Mouse (Mus musculus): Measurements from ENCODE around the gene Nacc2.
A peak's percentile ranks its signal among the peaks of the same experiment; 100 is the strongest.

Nacc2 gene

GRCm38 (mm10) chr2:26123079-26123648, at the start of gene Nacc2:
Gene Nacc2 (minus strand): TSS chr2:26123220.
- no peak for DNase-seq (ENCODE audit: low spot score in 2 of 2)

- no peak for DNase-seq (ENCODE audit: low spot score in 2 of 2)
These were observed 49.1 kb upstream of the Nacc2 start for GRCm38 (mm10) chr2:26172166-26172565.

DNA sequence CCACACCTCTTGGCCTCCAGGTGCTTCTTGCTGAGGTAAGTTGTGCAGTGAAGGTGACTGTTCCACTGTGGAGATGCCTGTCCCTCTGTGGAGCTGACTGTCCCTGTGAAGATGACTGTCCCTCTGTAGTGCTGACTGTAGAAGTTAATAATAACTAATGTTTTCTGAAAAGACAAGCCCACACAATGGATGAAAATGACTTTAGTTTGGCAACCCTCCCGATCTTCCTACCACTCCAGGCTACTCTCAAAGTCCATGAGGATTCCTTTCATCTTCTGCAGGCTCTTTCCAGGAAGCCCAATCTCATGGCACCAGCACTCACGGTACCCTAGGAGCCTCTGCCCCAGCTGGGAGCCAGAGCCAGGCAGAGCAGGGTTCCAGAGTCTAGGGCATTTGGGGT, 47.4 kb upstream of the Nacc2 start:
- DNase-seq (ENCODE audit: low spot score in 2 of 2): no peak

GRCm38 (mm10) chr2:26168843-26169579, 46.0 kb upstream of the Nacc2 start:
- no peak for DNase-seq (ENCODE audit: low spot score in 2 of 2)

- DNase-seq (ENCODE audit: low spot score in 2 of 2): no peak
These were observed 43.9 kb upstream of the Nacc2 start for GRCm38 (mm10) chr2:26166890-26167289.

GRCm38 (mm10) chr2:26158064-26158463, 35.0 kb upstream of the Nacc2 start:
- no peak for DNase-seq (ENCODE audit: low spot score in 2 of 2)

DNA sequence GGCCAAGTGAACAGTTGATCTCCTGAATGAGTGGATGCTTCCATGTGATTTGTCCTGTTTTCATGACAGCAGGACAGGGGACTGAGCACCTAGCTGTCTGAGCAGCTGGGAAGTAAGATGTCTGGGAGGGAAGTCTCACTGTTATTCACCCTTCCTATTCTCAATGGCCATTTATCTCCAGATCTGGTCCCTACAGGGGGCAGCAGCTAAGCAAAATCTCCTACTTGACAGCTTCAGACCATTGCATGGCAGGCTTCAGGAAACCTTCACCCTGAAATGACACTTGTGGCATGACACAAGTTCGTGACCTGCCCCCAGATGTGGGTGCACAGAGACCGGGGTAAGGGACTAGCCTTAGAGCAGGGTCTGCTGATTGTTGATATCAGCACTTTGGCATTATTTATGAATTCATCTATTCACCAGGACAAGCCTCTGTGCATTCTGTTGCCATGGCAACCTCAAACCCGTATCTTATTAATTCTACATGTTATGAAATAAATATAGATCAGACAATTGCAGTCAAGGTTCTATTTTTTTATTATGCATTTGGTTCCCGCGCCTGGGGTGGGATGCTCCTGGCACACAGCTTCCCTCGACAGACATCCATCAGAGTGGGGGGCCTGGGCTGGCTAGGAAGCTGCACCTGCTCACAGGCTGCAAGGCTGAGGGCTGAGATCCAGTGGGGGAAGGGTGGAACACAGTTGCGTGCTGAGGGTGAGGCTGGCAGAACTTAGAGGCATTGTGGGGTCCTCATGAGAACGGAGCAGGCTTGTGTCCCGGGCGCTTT, 33.4 kb upstream of the Nacc2 start:
- no peak for DNase-seq (ENCODE audit: low spot score in 2 of 2)

GRCm38 (mm10) chr2:26155737-26156136, 32.7 kb upstream of the Nacc2 start:
- DNase-seq (ENCODE audit: low spot score in 2 of 2): no peak

- no peak for DNase-seq (ENCODE audit: low spot score in 2 of 2)
These were observed 31.6 kb upstream of the Nacc2 start for GRCm38 (mm10) chr2:26154586-26154985.

DNA sequence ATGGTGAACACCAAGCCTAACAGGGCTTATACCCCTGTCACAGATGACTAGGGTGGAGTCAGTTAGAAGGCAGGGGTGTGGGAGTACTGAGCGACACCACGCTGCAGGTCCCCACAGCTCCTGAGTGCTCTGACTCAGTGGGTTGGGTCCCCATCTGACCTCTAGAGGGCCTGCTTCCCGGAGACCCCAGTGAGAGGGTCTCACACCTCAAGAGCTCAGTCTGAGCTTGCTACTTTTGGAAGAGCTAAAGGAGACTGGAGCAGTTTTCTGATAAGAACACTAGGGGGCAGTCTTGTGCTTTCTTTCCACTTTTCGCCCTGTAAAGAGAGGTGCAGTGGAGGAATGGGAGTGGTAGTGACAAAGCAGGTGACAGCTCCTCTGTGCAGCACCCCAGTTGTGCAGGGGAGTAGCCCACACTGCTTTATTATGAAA, 30.9 kb upstream of the Nacc2 start:
- no peak for DNase-seq (ENCODE audit: low spot score in 2 of 2)

DNA sequence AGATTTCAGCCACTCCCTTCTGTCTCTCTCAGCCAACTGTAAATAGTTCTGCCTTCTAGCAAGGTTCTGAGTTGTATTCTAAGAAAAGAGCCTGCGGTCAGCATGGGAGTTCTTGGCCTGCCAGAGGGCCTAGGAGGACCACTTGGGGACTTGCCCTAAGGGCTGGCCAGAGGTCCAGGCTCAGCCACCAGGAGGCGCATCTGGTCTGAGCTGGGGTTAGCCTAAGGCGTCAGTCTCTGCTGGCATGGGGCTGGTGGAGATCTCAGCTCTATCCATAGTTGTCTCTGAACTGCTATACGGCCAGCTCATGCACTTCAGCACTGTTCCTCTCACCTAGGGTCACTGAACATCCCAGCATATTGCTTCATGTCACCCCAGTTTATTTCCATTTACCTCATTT, 30.3 kb upstream of the Nacc2 start:
- DNase-seq (ENCODE audit: low spot score in 2 of 2): no peak

- no peak for DNase-seq (ENCODE audit: low spot score in 2 of 2)
These were observed 24.8 kb upstream of the Nacc2 start for GRCm38 (mm10) chr2:26147706-26148370.

- no peak for DNase-seq (ENCODE audit: low spot score in 2 of 2)
These were observed 23.5 kb upstream of the Nacc2 start for GRCm38 (mm10) chr2:26146337-26147042.

DNA sequence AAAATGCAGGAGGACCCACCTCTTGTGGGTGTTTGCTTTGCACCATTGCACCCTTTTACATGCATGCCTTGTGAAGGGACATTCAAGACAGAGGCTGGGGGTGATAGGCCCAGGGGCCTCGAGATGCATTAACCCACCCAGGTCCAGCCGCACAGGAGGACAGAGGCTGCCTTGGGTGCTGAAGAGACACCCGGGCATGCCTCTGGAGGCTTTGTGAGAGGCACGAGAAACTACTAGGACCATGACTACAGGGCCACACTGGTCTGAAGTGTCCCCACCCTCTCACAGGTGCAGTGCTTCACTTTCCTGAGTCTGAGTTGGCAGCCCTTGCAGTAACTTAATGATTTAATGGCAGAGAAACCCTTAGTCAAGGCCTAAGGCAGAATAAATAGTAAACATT, 22.1 kb upstream of the Nacc2 start:
- no peak for DNase-seq (ENCODE audit: low spot score in 2 of 2)

DNA sequence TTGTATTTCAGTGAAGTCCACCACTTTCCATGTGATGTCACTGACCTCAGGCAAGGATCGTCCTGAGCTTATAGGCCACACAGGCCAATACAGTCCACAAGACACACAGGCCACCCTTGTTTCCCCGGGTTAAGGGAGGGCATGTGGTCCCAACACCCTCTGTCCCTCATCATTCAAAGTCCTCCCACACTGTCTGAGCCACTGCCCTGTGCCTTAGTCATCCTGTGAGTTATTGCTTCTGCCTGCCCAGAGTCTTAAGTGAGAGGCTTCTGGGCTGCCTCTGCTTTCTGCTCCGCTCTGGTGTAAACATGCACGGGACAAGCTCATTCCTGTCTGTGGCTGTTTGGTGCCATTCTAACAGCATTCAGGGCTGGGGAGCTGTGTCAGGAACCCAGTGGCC, 21.3 kb upstream of the Nacc2 start:
- no peak for DNase-seq (ENCODE audit: low spot score in 2 of 2)

- DNase-seq (ENCODE audit: low spot score in 2 of 2): no peak
These were observed 20.5 kb upstream of the Nacc2 start for GRCm38 (mm10) chr2:26143556-26143955.

DNA sequence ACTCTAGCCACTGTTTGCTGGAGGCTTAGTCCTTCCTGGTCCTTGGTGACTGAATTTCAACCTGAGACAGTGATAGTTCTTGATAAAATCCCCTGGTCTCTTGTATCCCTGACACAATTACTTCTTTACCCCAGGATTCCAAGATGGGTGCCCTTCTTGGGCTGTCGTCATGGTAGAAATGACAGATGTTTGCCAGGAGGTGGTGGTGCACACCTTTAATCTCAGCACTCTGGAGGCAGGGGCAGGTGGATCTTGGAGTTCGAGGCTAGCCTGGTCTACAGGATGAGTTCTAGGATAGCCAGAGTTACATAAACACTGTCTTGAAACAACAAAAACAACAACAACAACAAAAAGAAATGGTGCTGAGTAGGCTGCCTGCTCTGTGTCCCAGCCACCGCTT, 20.0 kb upstream of the Nacc2 start:
- DNase-seq (ENCODE audit: low spot score in 2 of 2): no peak

DNA sequence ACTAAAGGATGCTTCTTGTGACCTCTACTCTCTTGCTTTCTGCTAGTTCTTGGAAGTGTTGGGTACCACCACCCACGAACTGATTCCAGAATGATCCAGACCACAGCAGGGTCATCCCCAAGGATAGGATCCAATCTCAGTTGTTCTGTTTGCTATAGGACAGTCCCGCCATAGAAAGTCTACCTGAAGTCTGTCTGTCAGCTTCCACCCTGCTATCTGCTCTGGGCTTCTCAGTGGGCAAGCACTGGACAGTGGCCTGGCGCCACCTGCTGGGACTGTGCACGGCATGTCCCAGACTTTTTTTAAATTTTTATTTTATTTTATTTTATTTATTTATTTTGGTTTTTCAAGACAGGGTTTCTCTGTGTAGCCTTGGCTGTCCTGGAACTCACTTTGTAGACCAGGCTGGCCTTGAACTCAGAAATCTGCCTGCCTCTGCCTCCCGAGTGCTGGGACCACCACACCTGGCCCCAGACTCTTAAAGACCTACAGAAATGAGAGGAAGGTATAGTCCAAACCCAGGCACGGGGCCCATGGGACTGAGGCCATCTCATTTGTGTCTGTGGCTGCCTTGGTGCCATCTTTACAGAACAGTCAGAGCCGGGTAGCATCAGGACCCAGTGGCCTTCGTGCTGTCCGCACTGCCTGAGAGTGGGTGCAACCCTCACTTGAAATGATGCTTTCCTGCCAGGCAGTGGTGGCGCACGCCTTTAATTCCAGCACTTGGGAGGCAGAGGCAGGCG, 19.0 kb upstream of the Nacc2 start:
- DNase-seq (ENCODE audit: low spot score in 2 of 2): peak in 1 of 2 experiments; percentile 58

- DNase-seq (ENCODE audit: low spot score in 2 of 2): no peak
These were observed 17.9 kb upstream of the Nacc2 start for GRCm38 (mm10) chr2:26140903-26141302.

DNA sequence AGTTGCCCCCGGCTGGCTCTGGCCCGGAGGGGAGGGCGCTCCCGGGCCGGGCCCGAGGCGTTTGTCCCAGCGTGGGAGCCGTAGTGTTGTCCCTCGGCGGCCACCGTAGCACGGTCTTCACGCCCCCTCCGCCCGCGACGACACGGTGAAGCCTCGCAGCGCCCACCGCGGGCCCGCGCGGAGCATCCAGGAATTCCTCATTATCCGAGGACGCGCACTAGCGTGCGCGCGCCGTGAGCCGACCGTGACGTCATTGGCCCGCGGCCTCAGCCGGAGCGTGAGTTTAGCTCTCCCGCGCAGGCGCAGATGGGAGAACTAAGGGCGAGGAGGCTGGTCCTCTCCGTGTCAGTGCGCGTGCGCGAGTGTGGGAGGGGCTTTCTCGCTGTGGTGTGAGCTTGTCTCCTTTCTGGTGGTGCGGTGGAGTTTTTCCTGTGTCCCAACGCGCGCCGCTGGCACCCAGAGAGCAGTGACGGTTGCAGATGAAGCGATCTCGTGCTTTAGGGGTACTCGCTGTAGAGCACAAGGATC, 17.3 kb upstream of the Nacc2 start:
- DNase-seq (ENCODE audit: low spot score in 2 of 2): peak; percentile 98
